ENCODE assay signal across 10 mouse cellular contexts in the genomic region with DNA sequence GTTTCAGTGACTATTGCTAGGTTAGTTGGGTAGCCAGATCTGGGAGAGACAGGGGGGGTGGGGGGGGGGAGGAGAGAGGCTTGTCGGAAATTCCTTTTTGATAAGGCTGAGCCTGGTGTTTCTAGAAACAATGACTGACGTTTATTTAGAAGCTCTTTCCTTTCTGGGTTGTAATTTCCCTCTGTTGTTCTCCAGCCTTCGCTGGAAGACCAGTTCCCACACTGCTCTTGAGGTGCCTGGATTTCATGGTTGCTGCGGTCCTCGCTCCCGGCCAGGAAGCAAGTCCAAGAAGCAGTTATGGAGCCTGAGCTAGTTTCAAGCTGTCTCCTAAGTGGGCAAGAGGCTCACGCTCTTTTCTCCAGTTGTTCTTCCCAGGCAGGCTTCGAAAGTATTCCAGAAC. TPM values are rescaled to one million over a fixed set of nuclear protein-coding genes. Genes with fewer than 3 reads are reported as not detected.
DNase-seq lines count a peak whose midpoint lies in the region; ATAC-seq lines count a peak whose summit lies in the region.
"Had no signal": no experiment of that assay in that cellular context is flagged by ENCODE, and none has a peak within 500 bp of the region (broad histone marks: within the 10 kb centered on the region; RNA-seq: fewer than 3 reads in every experiment).

No protein-coding gene starts in this region.

- no peak overlapping the region for H3K9ac ChIP-seq in heart, embryonic 12.5 days
- no peak overlapping the region for H3K9ac ChIP-seq in limb, embryonic 12.5 days (replicated peaks)
- no peak overlapping the region for H3K9ac ChIP-seq in midbrain, embryonic 14.5 days (replicated peaks; ENCODE audit: low read length)

- DNase-seq in heart, embryonic 10.5 days (ENCODE audit: low spot score) = no peak
- DNase-seq in heart, postnatal 25 days (ENCODE audit: low spot score) = no peak
- DNase-seq in midbrain, embryonic 14.5 days = no peak
- no peak for DNase-seq in cerebellum, postnatal 4 days (ENCODE audit: low spot score in 2 of 2)
- DNase-seq in kidney, postnatal 10 days = no peak
- no peak for DNase-seq in adipocyte (ENCODE audit: low spot score)
- DNase-seq: cerebellum, postnatal 25 days; right cerebral cortex, postnatal 14 days had no signal

- 32% methylated on average over 8 of the region's 8 CpGs for WGBS in heart, embryonic 10.5 days
- 25% methylated on average over 8 of the region's 8 CpGs for WGBS in heart, embryonic 12.5 days
- WGBS in limb, embryonic 12.5 days = 44% methylated on average over 8 of the region's 8 CpGs
- WGBS in midbrain, embryonic 14.5 days = 56% methylated on average over 8 of the region's 8 CpGs

- no peak for ATAC-seq in heart, embryonic 12.5 days (ENCODE audit: insufficient number of reproducible peaks, low FRiP score)
- no peak for ATAC-seq in limb, embryonic 12.5 days (ENCODE audit: insufficient number of reproducible peaks, insufficient read depth, low FRiP score, low TSS enrichment, low read depth)
- ATAC-seq in midbrain, embryonic 14.5 days (ENCODE audit: low FRiP score, low TSS enrichment) = no peak

- no peaks in the 10 kb centered on the region for H3K9me3 ChIP-seq in heart, embryonic 10.5 days
- no peaks in the 10 kb centered on the region for H3K9me3 ChIP-seq in heart, embryonic 12.5 days (replicated peaks)
- H3K9me3 ChIP-seq in limb, embryonic 12.5 days = peaks cover 13% of the 10 kb centered on the region; the same call in 1 of the 2 replicates
- H3K9me3 ChIP-seq in midbrain, embryonic 14.5 days (ENCODE audit: control insufficient read depth, low read length) = 0 out of 2 replicates have a peak, but pooled peaks cover 9% of the 10 kb centered on the region

- H3K27me3 ChIP-seq in heart, embryonic 10.5 days (ENCODE audit: insufficient read depth, poor library complexity, severe bottlenecking) = peaks cover 47% of the 10 kb centered on the region
- peaks cover 32% of the 10 kb centered on the region for H3K27me3 ChIP-seq in heart, embryonic 12.5 days (replicated peaks)
- peaks cover 70% of the 10 kb centered on the region for H3K27me3 ChIP-seq in limb, embryonic 12.5 days
- 0 out of 2 replicates have a peak, but pooled peaks cover 10% of the 10 kb centered on the region for H3K27me3 ChIP-seq in midbrain, embryonic 14.5 days (ENCODE audit: control insufficient read depth, insufficient read depth, low read length)

- intact Hi-C loops in heart, postnatal 25 days (cut with DNase I) = loop anchor here (5.0 kb wide), 1 partner anchor 85 kb away; no protein-coding TSS in a partner anchor

- H3K36me3 ChIP-seq in heart, embryonic 10.5 days = no peaks in the 10 kb centered on the region
- no peaks in the 10 kb centered on the region for H3K36me3 ChIP-seq in heart, embryonic 12.5 days
- no peaks in the 10 kb centered on the region for H3K36me3 ChIP-seq in limb, embryonic 12.5 days
- no peaks in the 10 kb centered on the region for H3K36me3 ChIP-seq in midbrain, embryonic 14.5 days (ENCODE audit: control insufficient read depth, insufficient read depth, low read length)

- peak overlapping the region; percentile 70 for H3K4me3 ChIP-seq in heart, embryonic 10.5 days
- peak overlapping the region; percentile 60 for H3K4me3 ChIP-seq in heart, embryonic 12.5 days
- H3K4me3 ChIP-seq in limb, embryonic 12.5 days (replicated peaks) = peak overlapping the region; percentile 53; the same call in 1 of the 2 replicates
- H3K4me3 ChIP-seq in midbrain, embryonic 14.5 days (replicated peaks; ENCODE audit: low read depth, low read length) = no peak overlapping the region

- peak overlapping the region; percentile 95 for H3K4me2 ChIP-seq in heart, embryonic 12.5 days
- peak overlapping the region; percentile 88 for H3K4me2 ChIP-seq in limb, embryonic 12.5 days
- peak overlapping the region; percentile 81 for H3K4me2 ChIP-seq in midbrain, embryonic 14.5 days (ENCODE audit: low read length)

- H3K4me1 ChIP-seq in heart, embryonic 10.5 days = peaks cover 34% of the 10 kb centered on the region
- peaks cover 29% of the 10 kb centered on the region for H3K4me1 ChIP-seq in heart, embryonic 12.5 days (replicated peaks)
- H3K4me1 ChIP-seq in limb, embryonic 12.5 days (replicated peaks) = peaks cover 12% of the 10 kb centered on the region
- H3K4me1 ChIP-seq in midbrain, embryonic 14.5 days (ENCODE audit: control insufficient read depth, insufficient read depth, low read length) = peaks cover 16% of the 10 kb centered on the region

- peak overlapping the region; percentile 70; the same call in 1 of the 2 replicates for H3K27ac ChIP-seq in heart, embryonic 10.5 days
- H3K27ac ChIP-seq in heart, embryonic 12.5 days (ENCODE audit: poor library complexity, severe bottlenecking) = peak overlapping the region; percentile 44; the same call in 1 of the 2 replicates
- no peak overlapping the region for H3K27ac ChIP-seq in limb, embryonic 12.5 days
- 0 out of 2 replicates have a peak overlapping the region, but pooled peaks have one; percentile 77 for H3K27ac ChIP-seq in midbrain, embryonic 14.5 days (replicated peaks; ENCODE audit: low read depth, low read length)

RNA-seq across cellular contexts. Expression of a gene that starts 1.0 kb away (rescaled TPM):
- polyA plus RNA-seq in heart, embryonic 10.5 days (2016; fragmentation: Nextera tagmentation; extraction: Ambion mirVana) = 1.7 and 2.0 TPM in 2 replicates
- 1 to 10 TPM; 1.3 to 2.0 TPM for total RNA-seq in heart, postnatal 25 days (2021)
- 2.4 and 3.0 TPM in 2 replicates for polyA plus RNA-seq in heart, embryonic 12.5 days (2016; fragmentation: Nextera tagmentation; extraction: Ambion mirVana)
- polyA plus RNA-seq in limb, embryonic 12.5 days (2016; fragmentation: Nextera tagmentation; extraction: Ambion mirVana) = 0.92 and 1.7 TPM in 2 replicates
- 36.7 and 46.8 TPM in 2 replicates for polyA plus RNA-seq in midbrain, embryonic 14.5 days (2014; fragmentation: Nextera tagmentation; extraction: Ambion mirVana)
